Mouse (Mus musculus) lung, postnatal 36 days (tissue): ENCODE data around the gene Ahdc1.

Experiments used
- DNase-seq: peaks from one replicate; pipeline ENCODE4 v3.0.0; 2022; ENCODE audit warnings: mixed read lengths

The Ahdc1 gene

DNA sequence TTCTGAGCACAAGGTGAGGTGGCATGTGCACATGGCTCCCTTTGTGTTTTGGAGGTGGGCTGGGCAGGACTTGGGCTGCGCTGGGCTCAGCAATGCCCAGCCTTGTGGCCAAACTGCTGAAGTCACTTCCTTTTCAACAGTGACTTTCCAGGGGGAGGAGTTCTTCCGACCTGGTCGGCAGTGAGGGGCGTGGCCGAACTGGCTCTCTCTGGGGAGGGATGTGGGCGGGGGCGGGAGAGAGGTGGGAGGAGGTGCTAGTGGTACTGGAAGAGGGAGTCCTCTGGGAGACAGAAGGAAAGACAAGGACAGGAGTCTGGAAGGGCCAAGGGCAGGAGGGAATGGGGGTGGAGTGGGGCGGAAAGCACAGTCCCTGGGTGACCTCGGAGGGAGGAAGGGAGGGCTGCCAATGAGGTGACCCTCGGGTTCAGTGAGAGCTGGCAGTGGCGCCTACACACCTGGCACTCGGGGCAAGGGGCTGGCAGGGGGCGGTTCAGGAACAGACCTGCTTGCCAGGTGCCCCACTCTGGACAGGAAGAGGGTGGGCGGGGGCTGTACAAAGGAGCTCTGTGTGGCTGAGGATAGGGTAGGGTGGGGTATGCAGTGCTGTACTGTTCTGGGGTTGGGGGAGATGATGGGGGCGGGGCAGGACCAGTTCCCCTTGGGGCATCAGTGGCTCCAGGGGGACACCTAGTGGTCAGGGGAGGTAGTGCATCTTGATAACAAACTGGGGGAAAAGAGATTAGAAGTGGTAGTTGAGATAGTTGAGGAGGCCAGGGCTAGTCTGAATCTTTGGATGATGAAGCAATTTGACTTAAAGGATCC lies 45.2 kb downstream of the Ahdc1 start:
- DNase-seq, result peak; percentile 93

DNA sequence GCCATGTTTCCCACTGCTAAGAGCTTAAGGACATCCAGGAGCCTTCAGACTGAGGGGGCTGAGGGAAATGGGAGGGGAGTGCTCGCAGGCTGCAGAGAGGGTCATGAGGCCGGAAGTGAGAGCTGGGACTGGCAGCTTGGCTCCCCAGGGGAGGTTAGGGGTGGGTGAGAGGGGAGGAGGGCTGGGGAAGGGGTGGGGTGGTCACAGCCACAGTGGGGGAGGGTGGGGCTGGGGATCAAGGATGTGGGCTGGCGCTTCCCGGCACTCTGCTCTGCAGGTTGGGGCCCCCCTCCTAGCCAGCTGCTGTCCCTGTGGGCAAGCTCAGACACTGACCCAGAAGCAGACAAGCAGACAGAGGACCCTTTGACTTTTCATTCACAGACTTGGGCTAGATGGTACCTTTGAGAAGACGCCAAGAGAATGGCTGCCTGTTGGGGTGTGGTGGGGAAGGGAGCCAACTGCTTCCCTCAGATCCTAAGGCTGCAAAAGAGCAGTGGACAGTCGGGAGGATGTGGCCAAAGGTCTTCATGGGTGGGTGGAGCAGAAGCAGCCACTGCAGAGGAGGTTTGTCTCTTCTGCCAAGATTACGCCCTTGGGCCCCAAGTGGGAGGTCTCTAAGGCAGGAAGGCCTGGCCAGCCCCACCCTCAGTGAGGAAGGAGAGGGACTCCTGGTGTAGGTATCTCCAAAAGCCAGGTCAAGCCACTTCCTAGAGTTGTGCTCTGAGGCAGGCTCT lies 46.5 kb downstream of the Ahdc1 start:
- peak; percentile 84 for DNase-seq

DNA sequence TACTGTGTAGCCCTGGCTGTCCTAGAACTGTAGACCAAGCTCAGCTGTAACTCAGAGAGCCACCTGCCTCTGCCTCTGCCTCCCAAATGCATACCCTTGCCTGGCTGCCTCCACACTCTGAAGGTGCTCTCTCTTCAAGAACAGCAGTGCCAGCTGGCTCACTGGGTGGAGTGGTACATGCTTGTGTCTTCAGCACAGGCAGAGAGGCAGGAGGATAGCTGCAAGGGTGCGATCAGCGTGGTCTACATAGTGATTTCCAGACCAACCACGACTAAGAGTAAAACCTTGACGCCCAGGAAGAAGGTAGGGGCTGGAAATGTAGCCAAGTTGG lies 47.0 kb downstream of the Ahdc1 start:
- DNase-seq, result no peak

DNA sequence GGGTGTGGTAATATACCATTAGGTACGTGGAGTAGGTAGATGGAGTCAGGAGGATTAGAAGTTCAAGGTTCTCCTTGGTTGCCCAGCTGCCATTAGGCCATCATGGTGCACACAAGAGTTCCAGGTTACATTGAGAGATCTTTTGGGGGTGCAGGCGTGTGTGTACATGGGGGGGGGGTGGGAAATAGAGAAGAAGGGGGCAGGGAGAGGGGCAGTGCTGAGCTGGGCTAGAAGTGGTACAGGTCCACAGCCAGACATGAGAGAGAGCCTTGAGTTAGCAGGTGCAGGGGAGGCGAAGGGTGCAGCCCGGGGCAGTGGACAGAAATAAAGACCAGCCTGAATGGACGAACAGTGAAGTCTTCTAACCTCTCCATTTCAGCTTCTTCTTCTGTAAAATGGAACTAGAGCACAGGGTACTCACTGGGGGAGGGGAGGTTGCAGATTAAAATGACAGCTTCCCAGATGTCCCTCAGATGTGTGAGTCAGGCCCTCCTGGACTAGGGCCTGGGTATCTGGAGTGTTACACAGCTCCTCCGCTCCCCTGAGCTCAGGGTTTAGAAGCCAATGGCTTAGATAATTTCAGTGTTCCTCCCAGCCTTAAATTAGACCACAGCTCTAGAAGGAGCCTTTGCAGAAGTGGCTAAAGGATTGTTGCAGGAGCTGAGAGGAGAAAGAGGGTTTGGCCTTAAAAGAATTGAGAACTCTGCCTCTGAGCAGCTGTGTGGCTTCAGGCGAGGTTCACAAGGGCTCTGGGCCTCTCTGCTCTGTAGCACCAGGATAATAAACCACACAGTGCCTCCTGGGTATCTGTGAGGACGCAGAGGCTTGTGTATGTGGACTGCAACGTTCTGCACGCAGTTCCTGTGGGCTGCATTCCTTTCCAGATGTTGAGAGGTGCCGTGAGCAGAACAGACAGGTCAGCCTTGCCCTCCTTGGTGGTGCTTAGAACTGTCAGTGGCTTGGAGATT lies 47.7 kb downstream of the Ahdc1 start:
- no peak for DNase-seq

DNA sequence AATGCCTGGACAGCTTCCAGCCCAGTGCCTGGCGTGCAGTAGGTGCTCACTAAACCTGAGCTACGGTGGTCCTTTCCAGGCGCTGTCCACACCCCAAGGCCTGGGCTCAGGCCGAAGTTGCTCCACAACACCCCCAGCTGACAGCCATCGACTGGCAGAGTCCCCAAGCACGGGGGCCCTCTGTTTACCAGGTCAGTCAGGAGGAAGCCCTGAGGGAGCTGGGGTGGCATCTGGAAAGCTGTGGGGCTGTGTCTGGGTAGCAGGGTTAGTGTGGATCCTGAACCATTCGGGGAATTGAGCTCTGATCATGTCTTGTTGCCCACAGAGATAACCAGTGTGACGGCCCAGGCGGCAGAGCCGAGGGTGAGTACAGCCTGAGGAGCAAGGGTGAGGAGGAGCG lies 49.6 kb downstream of the Ahdc1 start:
- no peak for DNase-seq

DNA sequence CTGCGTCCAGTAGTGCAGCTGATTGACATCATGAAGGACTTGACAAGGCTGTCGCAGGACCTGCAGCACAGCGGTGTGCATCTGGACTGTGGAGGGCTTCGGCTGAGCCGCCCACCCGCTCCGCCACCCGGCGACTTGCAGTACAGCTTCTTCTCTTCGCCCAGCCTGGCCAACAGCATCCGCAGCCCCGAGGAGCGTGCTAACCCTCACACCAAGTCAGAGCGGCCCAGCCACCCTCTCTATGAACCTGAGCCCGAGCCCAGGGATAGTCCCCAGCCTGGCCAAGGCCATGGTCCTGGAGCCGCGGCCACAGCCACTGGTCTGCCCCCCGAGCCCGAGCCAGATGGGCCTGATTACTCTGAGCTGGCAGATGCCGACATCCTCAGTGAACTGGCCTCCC lies 50.7 kb downstream of the Ahdc1 start:
- no peak for DNase-seq

DNA sequence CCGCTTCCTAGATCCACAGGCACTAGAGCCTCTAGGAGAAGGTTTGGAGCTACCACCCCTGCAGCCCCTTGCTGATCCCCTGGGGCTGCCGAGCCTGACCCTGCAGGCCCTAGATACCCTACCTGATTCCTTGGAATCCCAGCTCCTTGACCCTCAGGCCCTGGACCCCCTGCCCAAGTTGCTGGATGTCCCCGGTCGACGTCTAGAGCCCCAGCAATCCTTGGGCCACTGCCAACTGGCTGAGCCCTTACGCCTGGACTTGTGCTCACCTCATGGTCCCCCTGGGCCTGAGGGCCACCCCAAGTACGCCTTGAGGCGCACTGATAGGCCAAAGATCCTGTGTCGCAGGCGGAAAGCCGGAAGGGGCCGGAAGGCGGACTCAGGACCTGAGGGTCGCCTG lies 51.2 kb downstream of the Ahdc1 start:
- DNase-seq, result no peak

DNA sequence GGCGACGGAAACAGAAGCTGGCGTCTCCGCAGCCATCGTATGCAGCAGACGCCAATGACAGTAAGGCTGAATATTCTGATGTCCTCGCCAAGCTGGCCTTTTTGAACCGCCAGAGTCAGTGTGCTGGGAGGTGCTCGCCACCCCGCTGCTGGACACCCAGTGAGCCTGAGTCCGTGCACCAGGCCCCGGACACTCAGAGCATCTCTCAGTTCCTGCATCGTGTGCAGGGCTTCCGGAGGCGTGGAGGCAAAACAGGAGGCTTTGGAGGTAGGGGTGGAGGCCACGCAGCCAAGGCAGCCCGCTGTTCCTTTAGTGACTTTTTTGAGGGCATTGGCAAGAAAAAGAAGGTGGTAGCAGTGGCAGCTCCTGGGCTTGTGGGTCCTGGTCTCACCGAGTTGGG lies 52.1 kb downstream of the Ahdc1 start:
- DNase-seq, result no peak

DNA sequence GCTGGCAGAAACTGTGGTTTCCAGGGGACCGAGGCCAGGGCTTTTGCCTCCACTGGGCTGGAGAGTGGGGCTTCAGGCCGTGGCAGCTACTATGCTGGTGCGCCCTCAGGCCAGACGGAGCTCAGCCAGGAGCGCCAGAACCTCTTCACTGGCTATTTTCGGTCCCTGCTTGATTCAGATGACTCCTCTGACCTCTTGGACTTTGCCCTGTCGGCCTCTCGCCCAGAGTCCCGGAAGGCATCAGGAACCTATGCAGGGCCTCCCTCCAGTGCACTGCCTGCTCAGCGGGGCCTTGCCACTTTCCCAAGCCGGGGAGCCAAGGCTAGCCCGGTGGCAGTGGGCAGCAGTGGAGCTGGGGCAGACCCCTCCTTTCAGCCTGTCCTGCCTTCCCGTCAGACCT lies 52.7 kb downstream of the Ahdc1 start:
- DNase-seq, result no peak

DNA sequence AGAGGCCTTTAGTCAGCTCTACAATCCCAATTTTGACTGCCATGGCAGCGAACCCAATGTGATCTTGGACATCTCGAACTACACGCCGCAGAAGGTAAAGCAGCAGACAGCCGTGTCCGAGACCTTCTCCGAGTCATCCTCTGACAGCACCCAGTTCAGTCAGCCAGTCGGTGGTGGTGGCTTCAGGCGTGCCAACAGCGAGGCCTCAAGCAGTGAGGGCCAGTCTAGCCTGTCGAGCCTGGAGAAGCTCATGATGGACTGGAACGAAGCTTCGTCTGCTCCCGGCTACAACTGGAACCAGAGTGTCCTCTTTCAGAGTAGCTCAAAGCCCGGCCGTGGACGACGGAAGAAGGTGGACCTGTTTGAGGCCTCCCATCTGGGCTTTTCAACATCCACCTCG lies 53.7 kb downstream of the Ahdc1 start:
- DNase-seq, result no peak

DNA sequence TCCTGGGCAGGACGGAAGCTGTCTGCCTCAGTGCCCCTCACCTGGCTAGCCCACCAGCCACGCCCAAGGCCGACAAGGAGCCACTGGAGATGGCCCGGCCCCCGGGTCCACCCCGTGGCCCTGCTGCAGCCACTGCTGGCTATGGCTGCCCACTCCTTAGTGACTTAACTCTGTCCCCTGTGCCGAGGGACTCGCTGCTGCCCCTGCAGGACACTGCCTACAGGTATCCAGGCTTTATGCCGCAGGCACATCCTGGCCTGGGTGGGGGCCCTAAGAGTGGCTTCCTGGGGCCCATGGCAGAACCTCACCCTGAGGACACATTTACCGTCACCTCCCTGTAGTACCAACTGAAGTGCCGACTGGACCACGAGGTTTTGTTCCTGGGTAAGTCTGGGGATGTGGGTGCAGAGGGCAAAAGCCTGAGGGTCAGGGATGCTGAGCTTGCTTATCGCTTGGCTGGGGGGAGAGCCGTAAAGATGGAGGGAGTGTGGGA lies 54.9 kb downstream of the Ahdc1 start:
- no peak for DNase-seq

DNA sequence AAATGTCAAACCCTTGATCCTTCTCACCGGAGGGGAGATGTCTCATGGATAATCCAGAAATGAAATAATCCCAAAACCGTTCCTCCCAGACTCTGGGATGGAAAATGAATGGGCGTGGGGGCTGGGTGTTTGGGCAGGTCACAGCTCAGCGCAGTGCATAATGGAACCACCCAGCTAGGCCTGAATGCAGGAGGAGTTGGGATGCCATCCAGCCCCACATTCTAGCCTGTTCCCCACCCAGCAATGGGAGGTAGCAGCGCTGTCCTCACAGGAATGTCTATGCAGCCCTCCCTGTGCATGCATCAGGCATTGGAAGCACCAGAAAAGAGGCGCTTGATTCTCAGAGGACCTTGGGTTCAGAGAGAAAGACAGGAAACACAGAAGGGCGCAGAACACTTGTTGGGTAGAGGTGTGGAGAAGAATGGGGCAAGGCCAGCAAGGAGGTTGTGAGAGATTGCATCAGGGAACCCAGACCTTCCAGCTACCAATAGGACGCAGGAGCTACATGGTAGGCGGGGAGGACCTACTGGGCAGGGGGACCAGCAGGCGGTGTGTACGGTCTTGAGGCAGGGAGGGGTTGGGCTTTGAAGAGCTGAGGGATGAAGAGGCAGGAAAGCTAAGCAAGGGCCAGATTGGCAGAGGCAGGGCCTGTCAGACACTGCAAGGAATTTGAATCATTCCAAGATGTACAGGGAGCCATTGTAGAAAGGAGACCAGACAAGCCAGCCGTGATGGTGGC lies 57.5 kb downstream of the Ahdc1 start:
- DNase-seq, result no peak

DNA sequence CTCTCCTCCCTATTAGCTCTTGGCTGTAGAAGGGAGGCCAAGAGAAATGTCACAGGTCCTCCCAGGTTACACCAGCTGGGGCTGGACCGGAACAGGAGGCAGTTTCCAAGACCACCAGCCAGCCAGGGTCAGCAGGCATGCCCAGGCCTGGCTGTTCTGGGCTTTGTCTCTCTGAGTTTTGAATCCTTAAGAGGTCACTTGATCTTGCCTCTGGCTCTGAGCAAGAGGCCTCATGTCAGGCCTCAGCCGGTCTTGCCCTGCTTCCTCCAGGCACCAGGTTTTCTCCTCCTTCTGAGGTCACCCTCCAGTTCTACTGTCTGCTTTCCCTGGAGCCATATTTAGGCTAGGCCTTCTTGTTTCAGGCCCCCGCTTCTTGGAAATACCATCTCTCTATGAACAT lies 59.3 kb downstream of the Ahdc1 start:
- DNase-seq, result no peak

DNA sequence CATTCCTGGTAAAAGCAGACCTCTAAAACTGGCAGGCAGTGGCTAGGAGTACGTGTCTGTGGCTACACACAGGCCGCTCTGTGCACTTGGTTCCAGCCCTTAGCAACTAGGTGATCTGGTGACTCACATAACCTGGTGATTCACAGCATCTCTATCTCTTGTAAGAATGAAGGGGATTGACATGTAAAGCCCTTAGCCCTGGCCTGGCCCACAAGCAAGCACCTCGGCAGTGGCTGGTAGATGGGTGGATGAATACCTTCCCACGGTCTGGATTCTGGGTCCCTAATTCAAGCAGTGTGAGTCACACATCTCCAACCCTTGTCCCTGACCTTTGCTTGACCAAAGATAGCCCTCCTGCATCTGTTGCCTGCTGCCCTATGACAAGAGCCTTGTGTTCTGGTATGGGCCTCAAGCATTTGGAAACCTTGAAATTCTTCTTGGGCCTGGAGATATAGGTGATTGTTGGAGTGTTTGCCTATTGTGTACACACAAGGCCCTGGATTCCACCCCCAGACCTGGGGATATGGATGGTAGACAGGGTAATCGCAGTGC lies 59.8 kb downstream of the Ahdc1 start:
- no peak for DNase-seq

DNA sequence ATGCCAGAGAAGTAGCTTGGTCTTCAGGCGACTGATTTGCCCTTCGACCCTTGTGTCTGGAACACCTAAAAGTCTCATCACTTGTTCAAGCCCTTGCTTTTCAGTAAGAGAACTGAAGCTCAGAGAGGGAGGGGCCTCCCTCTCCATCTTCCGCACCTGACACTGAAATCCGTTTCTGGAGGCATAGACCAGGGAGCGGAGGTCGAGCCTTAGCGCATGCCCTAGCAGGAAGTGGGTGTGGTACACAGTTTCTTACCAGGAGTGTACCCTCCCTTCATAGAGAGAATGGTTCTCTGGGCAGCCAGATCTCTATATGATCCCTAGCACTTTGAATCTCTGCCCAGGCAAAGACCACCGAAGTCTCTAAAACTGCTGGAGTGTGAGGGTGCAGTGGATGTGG lies 62.1 kb downstream of the Ahdc1 start:
- DNase-seq, result no peak

DNA sequence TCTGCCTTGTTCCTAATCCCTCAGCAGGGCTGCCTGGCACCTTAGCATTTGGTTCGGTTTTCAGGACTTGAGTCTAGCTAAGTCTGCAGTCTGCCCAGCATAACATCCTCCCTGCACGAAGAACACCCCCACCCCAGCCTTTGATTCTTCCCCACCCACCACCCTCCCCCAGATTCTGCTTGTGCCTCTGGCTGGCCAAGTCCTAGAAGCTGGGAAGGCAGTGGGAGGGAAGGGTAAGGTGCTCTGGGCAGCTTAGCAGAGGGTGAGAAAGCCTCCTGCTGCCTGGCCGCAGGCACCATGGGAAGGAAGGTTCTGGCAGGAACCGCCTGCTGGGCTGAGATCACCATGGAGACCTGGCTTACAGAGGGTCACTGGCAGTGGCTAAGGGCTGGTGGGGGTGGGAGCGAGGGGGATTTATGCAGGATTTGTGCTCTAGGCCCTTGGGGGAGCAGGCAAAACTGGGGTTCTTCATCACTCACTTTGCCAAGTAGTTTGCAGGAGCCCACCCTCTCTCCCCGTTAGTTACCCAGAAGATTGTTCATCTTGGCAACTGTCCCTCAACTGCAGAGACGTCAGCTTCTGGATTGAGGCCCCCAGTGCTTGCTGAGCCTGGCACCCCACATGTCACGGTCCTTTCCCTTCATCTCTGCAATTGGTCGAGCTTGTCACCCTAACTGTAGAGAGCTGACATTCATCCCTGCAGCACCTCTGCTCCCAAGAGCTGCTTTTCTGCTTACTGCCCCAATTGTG lies 63.2 kb downstream of the Ahdc1 start:
- no peak for DNase-seq

DNA sequence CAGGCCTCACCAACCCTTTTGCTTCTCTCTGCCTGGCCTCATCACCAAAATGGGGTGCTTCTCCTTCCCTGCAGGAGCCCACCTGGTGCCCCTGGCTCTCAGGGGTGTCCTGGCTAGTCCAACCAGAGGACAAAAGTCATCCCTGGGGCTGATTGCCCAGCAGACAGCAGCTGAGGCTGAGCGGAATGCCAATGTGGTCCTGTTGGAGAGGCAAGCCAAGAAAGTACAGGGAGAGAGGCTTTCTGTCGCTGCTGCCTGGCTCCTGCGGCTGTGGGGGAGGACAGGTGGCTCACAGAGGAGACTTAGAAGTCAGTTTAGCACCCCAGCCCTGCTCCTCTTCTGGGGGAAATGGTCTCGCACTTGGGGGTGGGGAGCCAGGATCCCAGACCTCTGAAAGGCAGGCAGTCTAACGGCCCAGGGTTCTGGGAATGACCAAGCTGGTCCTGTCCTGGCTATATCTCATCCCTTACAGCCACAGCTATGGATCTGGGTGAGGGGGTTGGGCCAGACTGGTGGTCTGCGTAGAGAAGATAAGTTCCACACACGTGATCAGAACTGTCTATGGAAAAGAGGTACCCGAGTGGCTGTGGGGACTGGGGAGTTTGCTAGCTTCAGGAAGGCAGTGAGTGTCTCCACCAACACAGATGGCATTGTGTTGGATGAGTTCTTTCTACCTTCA lies 64.0 kb downstream of the Ahdc1 start:
- no peak for DNase-seq

DNA sequence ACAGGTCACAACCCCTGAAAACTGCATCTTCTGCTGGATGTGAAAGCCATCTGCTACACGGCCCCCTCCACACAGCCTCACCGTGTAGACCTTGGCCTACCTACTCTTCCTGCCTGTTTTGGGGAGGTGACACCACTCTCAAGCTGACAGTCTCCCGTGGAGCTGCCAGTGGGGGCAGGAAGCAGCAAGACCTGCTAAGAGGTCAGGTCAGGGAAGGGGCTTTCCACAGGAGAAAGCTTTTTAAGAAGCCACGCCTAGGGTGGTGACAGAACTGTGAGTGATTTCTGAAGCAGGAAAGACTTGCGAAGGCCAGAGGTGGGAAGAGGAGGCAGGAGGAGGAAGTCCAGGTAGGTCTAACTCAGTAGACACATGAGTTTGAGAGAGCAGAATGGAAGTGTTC lies 67.9 kb downstream of the Ahdc1 start:
- no peak for DNase-seq

DNA sequence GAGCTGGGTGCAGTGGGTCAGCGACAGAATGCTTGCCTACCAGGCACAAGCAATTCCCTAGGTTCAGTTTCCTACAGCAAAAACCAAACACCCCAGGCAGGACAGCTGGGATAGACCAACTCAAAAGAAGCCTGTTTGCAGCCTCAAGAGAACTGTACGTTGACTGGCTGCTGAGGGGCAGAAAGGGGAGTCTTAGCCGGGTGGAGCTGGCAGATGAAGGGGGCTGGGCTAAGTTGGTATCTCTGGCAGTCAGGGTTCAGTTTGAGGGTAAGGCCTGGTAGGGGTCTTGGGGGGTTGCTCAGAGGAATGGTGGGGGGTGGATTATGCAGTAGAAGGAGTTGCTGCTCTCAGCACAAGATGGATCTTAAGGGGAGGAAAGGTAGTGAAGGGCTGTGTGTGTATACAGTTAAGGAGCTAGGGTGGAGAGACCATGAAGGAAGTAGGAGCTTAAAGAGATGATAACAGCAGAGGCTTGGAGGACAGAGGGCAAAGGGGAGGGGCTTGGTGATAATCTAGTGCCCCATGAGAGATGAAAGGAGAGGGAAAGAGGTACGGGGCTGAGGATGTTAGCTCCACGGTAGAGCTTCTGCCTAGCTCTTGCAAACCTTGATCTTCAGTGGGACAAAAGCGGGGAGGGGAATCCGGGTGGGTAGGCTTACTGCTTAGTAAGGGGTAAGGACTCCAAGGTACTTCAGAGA lies 68.5 kb downstream of the Ahdc1 start:
- no peak for DNase-seq

DNA sequence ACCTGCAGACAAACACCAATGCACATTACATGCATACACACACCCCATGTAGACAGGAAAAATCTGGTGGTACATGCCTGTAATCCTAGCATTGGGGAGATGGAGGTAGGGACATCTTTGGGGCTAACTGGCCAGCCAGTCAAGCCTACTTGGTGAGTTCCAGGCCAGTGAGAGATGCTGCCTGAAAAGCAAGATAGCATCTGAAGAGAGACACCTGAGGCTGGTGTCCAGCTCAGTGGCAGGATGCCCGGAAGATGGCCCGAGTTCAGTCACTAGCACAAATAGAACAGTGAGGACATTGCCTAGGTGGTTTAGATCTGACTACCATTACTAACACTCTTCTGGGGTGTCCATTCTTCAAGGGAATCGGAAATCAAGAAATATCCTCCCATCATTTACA lies 69.8 kb downstream of the Ahdc1 start:
- DNase-seq, result no peak
